Mouse (Mus musculus) liver, postnatal 0 days (tissue): Measurements from ENCODE around the gene Vash2. TPM values are rescaled to one million over a fixed set of nuclear protein-coding genes. Genes with fewer than 3 reads are reported as not detected.

Source experiments
- ATAC-seq: fragments of 200-750 bp; cut with Nextera tagmentation; 2 replicates; pipeline ENCODE4 v1.8.0; 2017; ENCODE audit warnings: mild to moderate bottlenecking, moderate library complexity
- DNase-seq: peaks from one replicate; pipeline ENCODE4 v3.0.0-alpha.2; 2016
- H3K27ac ChIP-seq: fragments of 300-500 bp; sonication (generic); 2 replicates; pipeline ENCODE4 v1.5.1; 2014; ENCODE audit warnings: antibody characterized with exemption, moderate library complexity, mild to moderate bottlenecking, low read depth
- H3K27me3 ChIP-seq: fragments of 300-500 bp; sonication (generic); 2 replicates; pipeline ENCODE4 v1.6.1; 2014; ENCODE audit warnings: low read length, control low read depth, mixed read lengths; ENCODE audit not compliant: insufficient read depth
- H3K36me3 ChIP-seq: fragments of 300-500 bp; sonication (generic); replicated peaks from 2 replicates; pipeline ENCODE4 v1.6.1; 2014; ENCODE audit warnings: mild to moderate bottlenecking, control low read depth, low read length, moderate library complexity, mixed read lengths; ENCODE audit not compliant: insufficient read depth
- H3K4me1 ChIP-seq: fragments of 300-500 bp; sonication (generic); 2 replicates; pipeline ENCODE4 v1.6.1; 2014; ENCODE audit warnings: antibody characterized with exemption, mild to moderate bottlenecking, control low read depth; ENCODE audit not compliant: insufficient read depth
- H3K4me2 ChIP-seq: fragments of 300-500 bp; sonication (generic); 2 replicates; pipeline ENCODE4 v1.6.1; 2014; ENCODE audit warnings: low read depth, mild to moderate bottlenecking, low read length, moderate library complexity, mixed read lengths
- H3K4me3 ChIP-seq: fragments of 300-500 bp; sonication (generic); 2 replicates; pipeline ENCODE4 v1.5.1; 2014; ENCODE audit warnings: low read depth, low read length
- H3K9ac ChIP-seq: fragments of 300-500 bp; sonication (generic); replicated peaks from 2 replicates; pipeline ENCODE4 v1.6.1; 2014; ENCODE audit warnings: mild to moderate bottlenecking, moderate library complexity
- H3K9me3 ChIP-seq: fragments of 300-500 bp; sonication (generic); 2 replicates; pipeline ENCODE4 v1.6.1; 2016; ENCODE audit warnings: mild to moderate bottlenecking, control low read depth, low read length, mixed read lengths
- CTCF ChIP-seq: sonication (generic); IDR thresholded peaks from 2 replicates; pipeline ENCODE4 v1.5.1; 2016; ENCODE audit warnings: antibody characterized with exemption, low read depth
- EP300 ChIP-seq: IDR thresholded peaks from 2 replicates; pipeline ENCODE4 v1.6.1; 2016; ENCODE audit warnings: antibody characterized with exemption, low read depth, mild to moderate bottlenecking
- WGBS: fragments of 180-500 bp; shearing (Covaris S2); extraction: QIAGEN DNeasy Blood & Tissue Kit; methylation state at CpG from one replicate; pipeline ENCODE4 v1.1.7; 2014; ENCODE audit not compliant: insufficient replicate concordance; 5-methylcytosine and 5-hydroxymethylcytosine counted together
- polyA plus RNA-seq: library from polyadenylated mRNA; unstranded; fragments of >200 nt; fragmentation: Nextera tagmentation; extraction: Ambion mirVana; gene quantifications from 2 replicates; pipeline ENCODE4 v1.2.1, GENCODE M21; 2015

Vash2 gene
- polyA plus RNA-seq, 1 experiment from 2014 or later, result 0.31 TPM

DNA sequence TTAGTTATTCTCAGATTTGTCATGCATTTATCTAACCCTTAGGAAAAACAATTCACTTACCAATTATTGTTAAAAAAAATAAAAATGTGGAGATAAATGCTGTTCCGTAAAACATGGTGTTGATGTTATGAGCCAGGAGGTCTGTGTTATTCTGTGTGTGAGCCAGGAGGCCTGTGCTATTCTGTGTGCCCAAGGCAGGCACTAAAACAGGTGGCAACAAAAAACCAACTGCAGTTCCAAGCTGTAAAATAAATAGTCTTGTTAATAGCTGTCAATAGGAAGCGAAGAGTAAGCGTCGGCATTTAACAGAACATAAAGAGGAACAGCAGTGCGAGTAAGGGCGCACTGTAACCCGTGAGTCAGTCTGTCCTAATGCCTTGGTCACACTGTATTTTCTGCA lies 41.9 kb upstream of the Vash2 start:
- Histone ChIP-seq H3K27me3 (no peaks in the 10 kb centered on the region), H3K4me2 (no peak overlapping the region)
- WGBS, result 90% methylated on average over 7 of the region's 7 CpGs

DNA sequence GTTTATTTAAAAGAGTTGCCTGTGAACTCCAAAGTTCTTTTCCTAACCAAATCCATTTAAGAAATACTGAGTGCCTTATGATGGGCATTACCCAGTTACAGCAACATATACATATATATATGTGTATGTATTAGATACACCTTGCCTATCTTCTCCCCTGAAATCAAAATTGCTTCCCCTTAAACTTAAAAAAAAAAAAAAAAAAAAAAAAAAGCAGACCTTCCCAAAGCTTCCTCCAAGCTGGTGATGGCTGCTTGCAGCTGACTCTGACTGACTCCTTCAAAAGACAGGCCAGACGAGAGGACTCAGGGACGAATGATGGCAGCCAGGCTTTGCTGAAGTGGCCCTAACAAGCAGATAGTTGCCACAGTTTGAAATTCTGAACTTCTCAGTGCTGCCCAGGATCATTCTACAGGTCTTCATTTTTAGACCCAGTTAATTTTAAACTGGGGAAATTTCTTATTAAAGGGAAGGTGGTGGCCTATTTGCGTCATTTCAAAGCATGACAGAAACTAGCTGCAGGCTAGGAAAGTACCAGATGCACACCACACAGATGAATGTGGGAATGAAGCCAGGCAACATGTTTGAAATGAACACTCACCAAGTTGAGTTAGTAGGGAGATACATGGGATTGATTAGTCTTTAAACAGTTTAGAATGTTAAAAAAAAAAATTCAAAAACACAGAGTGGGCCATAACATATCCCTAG lies 41.3 kb upstream of the Vash2 start:
- 0 out of 2 replicates have a peak, but pooled peaks cover 2% of the 10 kb centered on the region for H3K36me3 ChIP-seq
- 90% methylated on average over 3 of the region's 3 CpGs for WGBS
- no peak overlapping the region for H3K27ac ChIP-seq
- no peak overlapping the region for H3K4me3 ChIP-seq
- no peak overlapping the region for H3K4me2 ChIP-seq
- no peaks in the 10 kb centered on the region for H3K27me3 ChIP-seq
- no peaks in the 10 kb centered on the region for H3K9me3 ChIP-seq
- H3K9ac ChIP-seq, result no peak overlapping the region
- ATAC-seq (no peak), DNase-seq (no peak)
- H3K4me1 ChIP-seq, result peaks cover 7% of the 10 kb centered on the region; the same call in 1 of the 2 replicates
- no peak for TF ChIP-seq CTCF
- no peak for TF ChIP-seq EP300

More for the DNA sequence above, 41.9 kb upstream of the Vash2 start:
- TF ChIP-seq CTCF (no peak), EP300 (no peak)
- Histone ChIP-seq H3K9me3 (no peaks in the 10 kb centered on the region), H3K36me3 (0 out of 2 replicates have a peak, but pooled peaks cover 2% of the 10 kb centered on the region), H3K4me1 (peaks cover 8% of the 10 kb centered on the region; the same call in 1 of the 2 replicates), H3K9ac (no peak overlapping the region), H3K4me3 (no peak overlapping the region), H3K27ac (no peak overlapping the region)
- ATAC-seq (no peak), DNase-seq (no peak)

DNA sequence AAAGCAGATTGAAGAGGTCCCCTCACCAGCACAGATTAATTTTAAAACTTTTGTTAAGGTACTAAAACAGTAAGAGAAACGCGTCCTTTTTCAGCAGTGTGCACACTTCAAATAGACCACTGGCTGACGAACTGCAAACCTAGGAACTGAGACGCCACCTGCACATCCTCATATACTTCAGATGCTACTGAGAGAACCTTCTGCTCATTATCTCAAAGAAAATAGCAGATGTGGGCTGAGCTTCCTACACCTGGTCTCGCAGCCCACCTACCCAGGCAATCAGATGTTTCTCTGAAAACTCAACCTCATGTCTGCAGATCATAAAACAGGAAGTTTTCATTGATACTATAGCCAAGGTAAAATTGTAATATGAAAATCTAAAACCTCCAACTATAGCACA lies 40.7 kb upstream of the Vash2 start:
- ATAC-seq (no peak), DNase-seq (no peak)
- H3K27me3 ChIP-seq, result no peaks in the 10 kb centered on the region
- H3K36me3 ChIP-seq, result 0 out of 2 replicates have a peak, but pooled peaks cover 2% of the 10 kb centered on the region
- H3K4me2 ChIP-seq, result no peak overlapping the region
- 0 out of 2 replicates have a peak, but pooled peaks cover 2% of the 10 kb centered on the region for H3K4me1 ChIP-seq
- TF ChIP-seq EP300 (no peak), CTCF (no peak)
- H3K27ac ChIP-seq, result no peak overlapping the region
- H3K9ac ChIP-seq, result no peak overlapping the region
- WGBS, result 87% methylated on average over 5 of the region's 5 CpGs
- no peaks in the 10 kb centered on the region for H3K9me3 ChIP-seq
- no peak overlapping the region for H3K4me3 ChIP-seq

DNA sequence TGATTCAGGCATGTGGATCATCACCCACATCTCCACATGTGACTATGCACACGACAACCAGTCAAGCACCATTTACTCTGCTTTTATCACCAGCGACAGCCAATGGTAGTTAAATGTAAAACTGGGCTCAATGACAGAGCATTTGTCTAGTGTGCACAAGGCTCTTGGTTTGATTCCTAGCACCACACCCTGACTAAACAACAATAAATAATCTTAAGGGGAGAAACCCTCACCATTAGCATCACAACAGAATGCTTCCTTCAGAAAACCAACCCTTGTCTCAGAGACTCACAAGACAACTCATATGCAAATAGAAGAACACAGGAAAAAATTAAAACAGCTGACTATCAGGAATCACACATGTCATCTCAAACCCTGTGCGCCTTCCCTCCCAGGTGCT lies 35.2 kb upstream of the Vash2 start:
- H3K36me3 ChIP-seq, result peaks cover 13% of the 10 kb centered on the region
- ATAC-seq (no peak), DNase-seq (no peak)
- H3K4me3 ChIP-seq, result no peak overlapping the region
- no peak overlapping the region for H3K4me2 ChIP-seq
- H3K27ac ChIP-seq, result no peak overlapping the region
- H3K27me3 ChIP-seq, result no peaks in the 10 kb centered on the region
- H3K9me3 ChIP-seq, result no peaks in the 10 kb centered on the region
- TF ChIP-seq CTCF (no peak), EP300 (no peak)
- 87% methylated on average over 3 of the region's 3 CpGs for WGBS
- H3K9ac ChIP-seq, result no peak overlapping the region
- no peaks in the 10 kb centered on the region for H3K4me1 ChIP-seq

DNA sequence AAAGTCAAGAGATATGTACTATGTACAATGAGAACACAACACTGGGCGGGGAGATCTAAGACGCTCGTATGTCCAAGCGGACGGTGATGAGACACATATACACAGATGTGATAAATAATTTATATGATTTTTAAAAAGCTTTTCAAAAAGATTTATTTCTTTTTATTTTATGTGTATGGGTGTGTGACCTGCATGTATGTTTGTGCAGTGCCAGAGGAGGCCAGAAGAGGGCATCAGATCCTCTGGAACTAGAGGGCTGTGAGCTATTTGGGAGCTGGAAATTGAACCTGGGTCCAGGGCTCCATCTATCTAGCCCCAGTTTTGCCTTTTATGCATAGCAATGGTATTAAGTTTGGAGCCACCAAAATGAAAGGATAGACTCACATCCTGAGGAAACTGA lies 29.6 kb upstream of the Vash2 start:
- no peak for ATAC-seq
- WGBS, result 93% methylated on average over 5 of the region's 5 CpGs
- H3K27ac ChIP-seq, result no peak overlapping the region
- no peak overlapping the region for H3K4me2 ChIP-seq
- peaks cover 43% of the 10 kb centered on the region for H3K36me3 ChIP-seq
- H3K4me3 ChIP-seq, result no peak overlapping the region
- H3K27me3 ChIP-seq, result no peaks in the 10 kb centered on the region
- TF ChIP-seq EP300, result no peak
- peak; percentile 44 for TF ChIP-seq CTCF
- no peaks in the 10 kb centered on the region for H3K9me3 ChIP-seq
- H3K4me1 ChIP-seq, result no peaks in the 10 kb centered on the region
- H3K9ac ChIP-seq, result no peak overlapping the region
- DNase-seq, result no peak

DNA sequence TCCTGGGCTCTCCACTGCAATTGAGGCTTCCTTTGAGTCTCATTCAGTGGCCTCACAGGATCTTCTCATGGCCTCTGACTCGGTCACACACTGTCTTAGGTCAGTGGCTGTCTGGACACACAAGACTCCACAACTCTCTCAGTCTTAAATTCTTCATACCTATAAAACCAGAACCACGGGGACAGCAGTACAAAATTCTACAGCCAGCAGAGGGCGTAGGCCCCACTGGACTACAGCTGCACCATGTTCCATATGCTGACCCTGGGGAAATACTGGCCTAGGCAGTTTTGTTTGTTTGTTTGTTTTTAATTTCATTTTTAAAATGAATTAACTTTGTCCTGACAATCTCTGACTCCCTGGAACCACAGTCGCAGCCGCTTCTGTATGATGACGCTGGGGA lies 23.1 kb upstream of the Vash2 start:
- DNase-seq (peak; percentile 27), ATAC-seq (no peak)
- Histone ChIP-seq H3K4me2 (no peak overlapping the region), H3K4me3 (no peak overlapping the region), H3K9ac (no peak overlapping the region), H3K27ac (no peak overlapping the region), H3K27me3 (no peaks in the 10 kb centered on the region), H3K9me3 (peaks cover 5% of the 10 kb centered on the region; the same call in 1 of the 2 replicates), H3K36me3 (peaks cover 12% of the 10 kb centered on the region), H3K4me1 (no peaks in the 10 kb centered on the region)
- 64% methylated on average over 6 of the region's 6 CpGs for WGBS
- TF ChIP-seq CTCF, result peak; percentile 56
- no peak for TF ChIP-seq EP300
